Mouse (Mus musculus): ENCODE data around the gene Ak5. TPM values are rescaled to one million over a fixed set of nuclear protein-coding genes. Genes with fewer than 3 reads are reported as not detected.

Gene Ak5
- polyA plus RNA-seq, 1 experiment from 2014 or later = 2.5 TPM

DNA sequence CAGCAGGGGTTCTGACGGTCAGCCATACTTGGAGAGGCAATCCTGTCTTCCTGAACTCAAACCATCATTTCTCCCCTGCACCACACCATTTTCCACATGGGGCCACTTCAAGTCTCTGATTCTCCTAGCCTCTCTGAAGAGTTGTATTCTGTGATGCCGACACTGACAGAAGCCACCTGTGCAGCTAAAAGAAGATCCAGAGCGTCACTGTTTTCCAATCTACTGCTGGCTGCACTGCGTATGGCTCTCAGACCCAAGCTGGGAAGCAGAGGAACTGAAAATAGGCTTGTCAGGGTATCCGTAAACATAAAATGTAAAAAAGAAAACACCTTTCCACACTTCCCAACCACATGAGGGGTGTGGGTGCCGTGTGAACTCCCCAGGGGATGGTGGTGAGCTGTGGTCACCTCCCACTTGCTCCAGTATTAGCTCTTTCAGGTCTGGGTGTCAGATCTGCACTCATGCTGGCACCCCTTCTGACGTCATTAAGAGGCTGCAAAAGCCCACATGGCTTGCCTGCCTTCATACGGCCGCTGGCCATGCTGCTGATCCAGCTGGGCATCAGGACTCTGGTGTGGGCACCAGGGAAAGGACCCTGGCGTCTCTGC lies 88.1 kb downstream of the Ak5 start:
- no peak overlapping the region for H3K4me2 ChIP-seq (replicated peaks)
- no peak for ATAC-seq
- H3K9ac ChIP-seq (replicated peaks) = no peak overlapping the region
- no peaks in the 10 kb centered on the region for H3K9me3 ChIP-seq
- H3K4me1 ChIP-seq (replicated peaks) = peaks cover 15% of the 10 kb centered on the region
- no peak overlapping the region for H3K4me3 ChIP-seq (replicated peaks)
- WGBS = 91% methylated on average over 10 of the region's 10 CpGs
- H3K27ac ChIP-seq = no peak overlapping the region
- peaks cover 4% of the 10 kb centered on the region; the same call in 1 of the 2 replicates for H3K27me3 ChIP-seq
- H3K36me3 ChIP-seq = no peaks in the 10 kb centered on the region

DNA sequence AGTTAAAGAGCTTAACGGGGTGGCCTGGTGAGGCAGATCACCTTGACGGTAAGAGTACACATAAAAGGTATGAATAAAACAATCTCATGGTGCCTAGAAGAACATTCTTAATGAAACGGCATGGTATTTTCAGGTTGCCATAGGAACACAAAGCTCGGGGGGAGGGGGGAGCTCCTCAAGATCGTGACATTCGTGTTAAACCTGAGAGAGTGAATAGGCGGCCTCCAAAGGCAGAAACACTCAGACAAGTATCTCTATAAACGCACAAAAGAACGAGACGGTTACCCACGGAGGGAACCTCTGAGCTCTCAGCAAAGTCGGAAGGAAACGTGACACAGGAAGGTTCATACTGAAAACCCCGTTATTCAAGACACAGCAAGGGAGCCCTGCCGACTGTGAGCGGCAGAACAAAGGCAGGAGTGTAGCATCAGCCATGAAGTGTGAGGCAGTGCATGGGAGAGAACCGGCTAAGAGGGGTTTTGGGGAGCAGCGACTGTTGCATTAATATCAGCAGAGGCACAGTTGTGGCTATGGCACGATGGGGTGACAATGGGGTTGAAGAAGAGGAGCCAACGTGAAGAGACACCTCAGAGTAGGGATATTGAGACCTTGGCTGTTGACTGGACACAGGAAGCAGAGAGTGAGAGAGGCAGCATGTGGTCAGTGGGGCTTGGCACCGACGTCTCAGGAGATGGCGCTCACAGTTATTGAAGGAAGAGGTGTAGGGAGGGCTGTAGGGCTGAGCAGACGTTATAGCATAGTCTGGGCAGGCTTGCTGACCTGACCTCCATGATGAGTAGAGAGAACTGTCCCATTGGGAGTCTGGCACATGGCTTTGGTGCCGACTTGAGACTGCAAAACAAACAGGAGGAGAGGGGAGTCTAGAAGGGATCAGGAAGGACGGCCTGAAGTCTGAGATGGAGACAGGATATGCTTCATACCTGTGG lies 89.6 kb downstream of the Ak5 start:
- ATAC-seq = peak; percentile 78
- no peaks in the 10 kb centered on the region for H3K36me3 ChIP-seq
- no peak overlapping the region for H3K9ac ChIP-seq (replicated peaks)
- WGBS = 47% methylated on average over 26 of the region's 26 CpGs
- H3K9me3 ChIP-seq = no peaks in the 10 kb centered on the region
- peaks cover 15% of the 10 kb centered on the region for H3K4me1 ChIP-seq (replicated peaks)
- peak overlapping the region; percentile 52 for H3K27ac ChIP-seq
- peak overlapping the region; percentile 28 for H3K4me2 ChIP-seq (replicated peaks)
- peaks cover 4% of the 10 kb centered on the region; the same call in 1 of the 2 replicates for H3K27me3 ChIP-seq
- H3K4me3 ChIP-seq (replicated peaks) = no peak overlapping the region

DNA sequence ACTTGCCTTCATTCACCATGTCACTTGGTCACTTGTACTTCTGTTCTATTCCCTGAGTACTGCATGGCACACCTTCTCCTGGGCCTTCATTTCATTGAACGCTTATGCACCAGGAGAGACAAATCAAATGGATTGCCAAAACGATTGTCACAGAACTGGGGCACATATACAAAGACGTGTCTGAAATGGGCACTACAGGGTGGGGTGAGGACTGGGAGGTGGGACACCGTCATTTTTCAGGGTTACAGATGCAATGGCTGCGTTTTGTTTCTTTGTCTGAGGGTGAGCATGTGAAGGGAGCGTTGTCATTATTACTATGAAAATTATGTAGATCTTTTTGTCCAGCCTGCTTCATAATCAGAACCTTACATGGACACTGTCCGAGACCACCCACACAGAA lies 90.4 kb downstream of the Ak5 start:
- Histone ChIP-seq H3K4me3 (replicated peaks) (no peak overlapping the region), H3K27ac (no peak overlapping the region), H3K27me3 (peaks cover 4% of the 10 kb centered on the region; the same call in 1 of the 2 replicates), H3K4me2 (replicated peaks) (no peak overlapping the region), H3K9ac (replicated peaks) (no peak overlapping the region), H3K4me1 (replicated peaks) (peaks cover 15% of the 10 kb centered on the region), H3K36me3 (no peaks in the 10 kb centered on the region), H3K9me3 (no peaks in the 10 kb centered on the region)
- peak; percentile 27; the same call in 1 of the 2 replicates for ATAC-seq
- 78% methylated on average over 7 of the region's 7 CpGs for WGBS

DNA sequence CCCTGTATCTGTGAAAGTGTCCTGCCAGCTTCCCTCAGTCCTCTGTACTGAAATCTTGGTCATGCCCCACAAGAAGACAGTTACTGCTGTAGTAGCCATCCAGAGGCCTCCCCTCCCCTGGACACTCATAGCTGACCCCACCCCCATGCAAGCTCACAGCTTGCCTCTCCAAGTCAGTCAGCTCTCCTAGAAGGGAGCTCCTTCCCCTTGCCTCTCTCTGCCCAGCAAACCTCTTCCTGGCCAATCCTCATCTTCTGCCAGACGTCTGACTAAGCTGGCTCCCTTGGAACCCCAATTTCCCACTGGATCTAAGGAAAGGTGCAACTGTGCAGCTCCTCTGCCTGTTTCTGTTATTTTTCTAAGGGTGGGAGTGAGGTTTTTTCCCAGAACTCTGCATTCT lies 90.9 kb downstream of the Ak5 start:
- H3K27ac ChIP-seq = no peak overlapping the region
- no peaks in the 10 kb centered on the region for H3K9me3 ChIP-seq
- 50% methylated on average over 1 of the region's 1 CpGs for WGBS
- peaks cover 4% of the 10 kb centered on the region; the same call in 1 of the 2 replicates for H3K27me3 ChIP-seq
- no peak overlapping the region for H3K4me3 ChIP-seq (replicated peaks)
- H3K4me1 ChIP-seq (replicated peaks) = peaks cover 15% of the 10 kb centered on the region
- ATAC-seq = no peak
- no peak overlapping the region for H3K4me2 ChIP-seq (replicated peaks)
- no peaks in the 10 kb centered on the region for H3K36me3 ChIP-seq
- no peak overlapping the region for H3K9ac ChIP-seq (replicated peaks)

DNA sequence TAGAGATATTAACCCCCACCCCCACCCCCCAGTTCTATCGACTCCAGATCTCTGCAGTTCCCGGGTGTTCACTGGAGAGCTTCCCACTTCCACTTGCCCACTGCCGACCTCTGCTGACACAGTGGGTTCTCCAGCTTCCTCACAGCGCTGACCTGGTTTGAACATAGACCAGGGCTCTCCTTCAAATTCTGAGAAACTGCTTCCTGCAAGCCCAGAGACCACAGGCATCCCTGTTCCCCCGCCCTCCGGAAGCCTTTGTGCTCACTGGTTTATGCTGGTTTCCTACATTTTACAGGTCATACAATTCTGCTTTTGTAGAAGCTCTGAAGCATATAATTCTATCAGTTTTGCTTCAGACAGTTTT lies 98.9 kb downstream of the Ak5 start:
- Histone ChIP-seq H3K4me1 (replicated peaks) (no peaks in the 10 kb centered on the region), H3K9me3 (no peaks in the 10 kb centered on the region), H3K4me3 (replicated peaks) (no peak overlapping the region), H3K27me3 (no peaks in the 10 kb centered on the region), H3K9ac (replicated peaks) (no peak overlapping the region), H3K4me2 (replicated peaks) (no peak overlapping the region), H3K36me3 (no peaks in the 10 kb centered on the region), H3K27ac (no peak overlapping the region)
- WGBS = 86% methylated on average over 6 of the region's 6 CpGs
- ATAC-seq = no peak

DNA sequence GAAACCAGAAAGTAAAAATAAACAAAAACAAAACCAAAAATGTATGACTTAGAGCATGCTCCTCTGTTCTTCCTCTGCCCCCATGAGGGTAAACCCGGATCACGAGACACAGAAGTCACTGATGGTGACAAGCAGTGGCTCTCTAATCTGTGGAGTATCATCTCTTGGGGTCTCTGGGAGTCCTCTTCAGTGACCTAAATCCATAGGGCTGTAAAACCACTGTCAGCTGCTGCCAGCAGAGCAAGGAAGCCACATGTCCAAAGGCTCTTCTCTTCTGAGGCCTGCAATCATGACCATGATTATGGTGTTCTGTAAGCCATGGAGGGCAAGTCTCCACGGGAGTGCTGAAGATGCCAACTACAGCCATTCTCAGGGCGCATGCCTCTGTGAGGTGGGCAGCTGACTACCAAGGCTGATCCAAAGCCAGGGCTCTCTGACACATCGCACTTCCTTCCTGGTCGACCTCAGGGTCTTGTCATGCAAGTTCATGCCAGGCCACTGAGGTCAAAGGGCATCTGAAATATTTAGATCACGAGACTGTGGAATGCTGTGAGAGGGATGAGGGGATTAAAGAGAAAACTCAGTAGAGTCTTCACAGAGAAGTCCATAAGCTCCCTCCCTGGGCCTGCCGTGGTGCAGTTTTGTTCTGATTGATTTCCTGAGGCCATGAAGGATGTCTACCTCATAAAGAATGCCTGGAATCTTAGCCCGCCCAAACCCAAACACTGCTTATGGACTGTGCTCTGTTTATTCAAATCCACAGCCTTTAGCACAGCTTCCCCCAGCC lies 99.5 kb downstream of the Ak5 start:
- no peaks in the 10 kb centered on the region for H3K36me3 ChIP-seq
- no peak overlapping the region for H3K4me2 ChIP-seq (replicated peaks)
- no peak overlapping the region for H3K27ac ChIP-seq
- 76% methylated on average over 9 of the region's 9 CpGs for WGBS
- H3K4me3 ChIP-seq (replicated peaks) = no peak overlapping the region
- no peaks in the 10 kb centered on the region for H3K27me3 ChIP-seq
- no peak for ATAC-seq
- H3K4me1 ChIP-seq (replicated peaks) = no peaks in the 10 kb centered on the region
- H3K9me3 ChIP-seq = no peaks in the 10 kb centered on the region
- no peak overlapping the region for H3K9ac ChIP-seq (replicated peaks)

DNA sequence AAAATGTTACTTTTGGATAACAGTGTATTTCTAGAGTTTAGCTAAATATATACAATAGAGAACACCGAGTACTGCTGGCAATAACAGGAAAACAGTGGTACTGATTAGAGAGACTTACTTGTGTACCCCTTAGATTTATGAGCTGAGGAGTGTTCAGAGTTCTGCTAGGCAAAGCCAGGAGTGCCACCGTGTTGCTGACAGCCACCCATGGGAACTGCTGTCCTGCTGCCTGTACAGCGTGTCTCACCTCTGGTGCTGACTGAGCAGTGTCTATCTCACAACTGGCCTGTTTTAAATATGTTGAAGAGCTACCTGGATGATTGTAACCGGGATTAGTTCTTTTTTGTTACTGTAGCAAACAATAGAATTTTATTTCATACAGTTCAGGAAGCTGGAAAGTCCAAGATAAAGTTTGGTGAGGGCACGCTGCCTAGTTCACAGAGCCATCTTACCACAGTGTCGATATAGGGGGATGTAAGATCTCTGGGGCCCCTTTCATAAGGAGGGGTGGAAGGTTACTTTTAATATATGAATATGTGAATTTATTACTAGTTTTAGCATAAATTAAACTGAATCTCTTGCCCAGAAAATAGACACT lies 103.5 kb downstream of the Ak5 start:
- H3K36me3 ChIP-seq = no peaks in the 10 kb centered on the region
- H3K9me3 ChIP-seq = no peaks in the 10 kb centered on the region
- 84% methylated on average over 6 of the region's 6 CpGs for WGBS
- no peak for ATAC-seq
- no peak overlapping the region for H3K27ac ChIP-seq
- H3K4me1 ChIP-seq (replicated peaks) = no peaks in the 10 kb centered on the region
- H3K4me3 ChIP-seq (replicated peaks) = no peak overlapping the region
- H3K27me3 ChIP-seq = no peaks in the 10 kb centered on the region
- H3K9ac ChIP-seq (replicated peaks) = no peak overlapping the region
- no peak overlapping the region for H3K4me2 ChIP-seq (replicated peaks)

DNA sequence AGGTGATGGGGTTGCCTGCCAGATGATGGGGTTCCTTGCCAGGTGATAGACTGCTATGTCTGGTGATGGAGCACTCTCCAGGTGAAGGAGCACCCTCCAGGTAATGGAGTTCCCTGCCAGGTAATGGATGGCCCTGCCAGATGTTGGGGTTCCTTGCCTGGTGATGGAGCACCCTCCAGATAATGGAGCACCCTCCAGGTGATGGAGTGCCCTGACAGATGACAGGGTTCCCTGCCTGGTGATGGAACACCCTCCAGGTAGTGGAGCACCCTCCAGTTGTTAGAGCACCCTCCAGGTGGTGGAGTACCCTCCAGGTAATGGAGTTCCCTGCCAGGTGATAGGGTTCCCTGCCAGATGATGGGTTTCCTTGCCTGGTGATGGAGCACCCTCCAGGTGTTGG lies 104.3 kb downstream of the Ak5 start:
- H3K9me3 ChIP-seq = no peaks in the 10 kb centered on the region
- no peak overlapping the region for H3K27ac ChIP-seq
- H3K36me3 ChIP-seq = no peaks in the 10 kb centered on the region
- H3K4me1 ChIP-seq (replicated peaks) = no peaks in the 10 kb centered on the region
- H3K4me2 ChIP-seq (replicated peaks) = no peak overlapping the region
- no peak for ATAC-seq
- no peak overlapping the region for H3K9ac ChIP-seq (replicated peaks)
- H3K27me3 ChIP-seq = no peaks in the 10 kb centered on the region
- H3K4me3 ChIP-seq (replicated peaks) = no peak overlapping the region

DNA sequence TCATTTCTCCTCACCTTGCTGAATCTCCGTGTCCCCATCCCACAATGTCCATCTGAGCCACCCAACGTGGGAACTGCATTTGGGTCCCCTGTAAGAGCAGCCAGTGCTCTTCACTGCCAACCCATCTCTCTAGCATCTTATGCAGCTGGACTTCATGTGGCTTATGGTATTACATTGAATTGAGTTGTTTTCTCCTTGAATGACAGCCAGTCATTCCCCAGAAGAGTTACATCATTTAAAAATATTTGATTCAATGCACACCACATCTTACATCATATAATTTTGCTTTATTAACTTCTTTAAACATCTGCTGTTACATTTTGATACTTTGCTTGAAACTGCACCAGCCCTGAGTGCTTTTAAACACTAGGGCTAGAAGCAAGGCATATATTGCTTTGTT lies 106.5 kb downstream of the Ak5 start:
- ATAC-seq = no peak
- Histone ChIP-seq H3K27ac (no peak overlapping the region), H3K9me3 (no peaks in the 10 kb centered on the region), H3K9ac (replicated peaks) (no peak overlapping the region), H3K4me3 (replicated peaks) (no peak overlapping the region), H3K36me3 (no peaks in the 10 kb centered on the region), H3K27me3 (no peaks in the 10 kb centered on the region), H3K4me1 (replicated peaks) (no peaks in the 10 kb centered on the region), H3K4me2 (replicated peaks) (no peak overlapping the region)
- 84% methylated on average over 2 of the region's 2 CpGs for WGBS

DNA sequence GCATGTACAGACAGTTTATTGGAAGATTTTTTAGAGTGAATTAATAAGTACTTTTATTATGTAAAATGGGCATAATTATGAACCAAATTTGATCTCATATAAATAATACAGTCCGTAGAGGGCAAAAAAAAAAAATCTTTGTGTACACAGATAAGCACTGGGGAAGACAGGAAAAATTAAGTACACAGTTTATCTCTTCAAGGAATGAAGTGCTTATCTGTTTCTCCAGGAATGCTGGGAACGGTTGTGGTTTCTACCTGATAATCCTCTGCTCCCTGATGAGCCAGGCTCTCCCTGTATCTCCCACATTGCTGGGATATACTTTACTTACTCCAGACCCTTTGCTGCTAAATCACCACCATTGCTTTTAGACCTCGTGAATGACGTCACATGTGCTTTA lies 108.9 kb downstream of the Ak5 start:
- ATAC-seq = no peak
- H3K36me3 ChIP-seq = no peaks in the 10 kb centered on the region
- no peak overlapping the region for H3K4me3 ChIP-seq (replicated peaks)
- H3K27ac ChIP-seq = no peak overlapping the region
- WGBS = 83% methylated on average over 4 of the region's 4 CpGs
- H3K9me3 ChIP-seq = no peaks in the 10 kb centered on the region
- no peaks in the 10 kb centered on the region for H3K4me1 ChIP-seq (replicated peaks)
- no peak overlapping the region for H3K9ac ChIP-seq (replicated peaks)
- H3K4me2 ChIP-seq (replicated peaks) = no peak overlapping the region
- H3K27me3 ChIP-seq = no peaks in the 10 kb centered on the region

DNA sequence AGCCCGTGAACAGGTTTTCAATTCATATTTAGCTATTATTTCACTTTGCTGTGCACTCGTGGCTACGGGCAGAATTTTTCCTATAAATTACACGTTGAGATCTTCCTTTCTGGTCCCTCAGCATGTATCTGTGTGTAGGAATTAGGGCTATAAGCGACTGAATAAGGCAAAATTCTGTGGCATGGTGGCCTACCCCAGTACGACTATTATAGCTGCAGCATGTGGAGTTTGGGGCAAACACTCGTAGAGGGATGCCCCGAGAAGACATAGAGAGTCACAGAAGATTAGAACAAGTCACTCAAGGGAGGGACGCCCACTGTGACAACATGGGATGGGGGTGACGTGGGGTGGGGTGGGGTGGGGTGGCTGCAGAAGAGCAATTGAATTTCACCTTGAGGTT lies 110.1 kb downstream of the Ak5 start:
- no peak overlapping the region for H3K9ac ChIP-seq (replicated peaks)
- H3K9me3 ChIP-seq = no peaks in the 10 kb centered on the region
- WGBS = 65% methylated on average over 10 of the region's 10 CpGs
- no peak for ATAC-seq
- no peak overlapping the region for H3K4me3 ChIP-seq (replicated peaks)
- H3K36me3 ChIP-seq = no peaks in the 10 kb centered on the region
- H3K27ac ChIP-seq = no peak overlapping the region
- no peak overlapping the region for H3K4me2 ChIP-seq (replicated peaks)
- H3K4me1 ChIP-seq (replicated peaks) = no peaks in the 10 kb centered on the region
- H3K27me3 ChIP-seq = no peaks in the 10 kb centered on the region

DNA sequence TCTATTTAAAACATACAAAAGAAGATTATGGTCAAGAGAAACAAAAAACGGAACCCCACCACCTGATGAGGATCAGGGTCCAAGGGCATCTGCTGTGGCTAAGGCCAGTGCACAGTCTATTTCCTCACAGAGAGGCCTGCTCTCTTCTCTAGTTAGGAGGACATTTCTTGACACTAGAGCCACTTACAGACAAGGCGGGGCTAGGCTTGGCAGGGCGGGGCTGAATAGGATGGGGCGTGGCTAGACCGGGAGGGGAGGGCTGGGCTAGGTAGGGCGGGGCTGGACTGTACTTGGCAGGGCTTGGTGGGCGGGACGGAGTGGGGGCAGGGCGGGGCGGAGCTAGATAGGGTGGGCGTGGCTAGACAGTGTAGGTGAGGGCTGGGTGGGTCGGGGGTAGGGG lies 110.5 kb downstream of the Ak5 start:
- Histone ChIP-seq H3K4me2 (replicated peaks) (no peak overlapping the region), H3K4me3 (replicated peaks) (no peak overlapping the region), H3K27me3 (no peaks in the 10 kb centered on the region), H3K36me3 (no peaks in the 10 kb centered on the region), H3K9me3 (no peaks in the 10 kb centered on the region), H3K27ac (no peak overlapping the region), H3K9ac (replicated peaks) (no peak overlapping the region), H3K4me1 (replicated peaks) (no peaks in the 10 kb centered on the region)
- WGBS = 33% methylated on average over 12 of the region's 12 CpGs
- no peak for ATAC-seq

All from midbrain, embryonic 13.5 days (tissue).